Mouse (Mus musculus) adipocyte (in vitro differentiated cells): Measurements from ENCODE around the gene Zbtb33.

Experiments
- DNase-seq: peaks from one replicate; pipeline ENCODE4 v3.0.0-alpha.2; 2016; ENCODE audit warnings: low spot score

Gene Zbtb33

GRCm38 (mm10) chrX:38189552-38190457, at the start of gene Zbtb33:
Gene Zbtb33 (plus strand): TSS chrX:38189793.
- peak; percentile 86 for DNase-seq

DNA sequence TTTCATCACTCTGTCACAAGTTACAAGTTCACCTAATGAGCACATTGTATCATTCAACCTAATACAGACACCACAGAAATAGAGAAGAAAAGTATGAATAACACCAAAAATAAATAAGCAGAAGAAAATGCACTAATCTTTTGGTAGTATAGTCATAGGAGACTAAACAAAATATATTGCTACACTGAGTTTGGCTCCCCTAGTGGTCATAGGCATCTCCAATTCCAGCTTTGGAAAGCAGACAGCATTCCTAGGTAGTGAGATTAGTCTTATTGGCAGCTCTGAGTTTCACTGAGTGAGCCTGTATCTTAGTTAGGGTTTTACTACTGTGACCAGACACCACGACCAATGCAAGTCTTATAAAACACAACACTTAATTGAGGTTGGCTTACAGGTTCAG, 30.5 kb upstream of the Zbtb33 start:
- peak; percentile 5 for DNase-seq

DNA sequence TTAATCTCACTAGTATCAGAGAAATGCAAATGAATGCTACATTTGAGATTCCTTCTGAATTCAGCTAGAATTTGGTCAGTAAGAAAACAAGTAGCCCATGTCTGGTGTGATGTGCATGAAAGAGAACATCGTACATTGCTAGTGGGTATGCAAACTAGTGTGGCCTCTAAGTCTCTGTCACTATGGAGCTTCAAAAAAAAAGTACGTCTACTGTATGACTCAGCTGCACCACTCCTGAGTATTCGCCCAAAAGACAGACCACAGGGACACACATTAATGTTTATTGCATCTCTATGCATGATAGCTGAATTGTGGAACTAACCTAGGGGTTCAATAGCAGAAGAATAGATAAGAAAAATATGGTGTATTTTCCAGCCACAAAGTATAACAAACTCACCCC, 24.3 kb upstream of the Zbtb33 start:
- no peak for DNase-seq

GRCm38 (mm10) chrX:38166064-38166463, 23.5 kb upstream of the Zbtb33 start:
- no peak for DNase-seq

DNA sequence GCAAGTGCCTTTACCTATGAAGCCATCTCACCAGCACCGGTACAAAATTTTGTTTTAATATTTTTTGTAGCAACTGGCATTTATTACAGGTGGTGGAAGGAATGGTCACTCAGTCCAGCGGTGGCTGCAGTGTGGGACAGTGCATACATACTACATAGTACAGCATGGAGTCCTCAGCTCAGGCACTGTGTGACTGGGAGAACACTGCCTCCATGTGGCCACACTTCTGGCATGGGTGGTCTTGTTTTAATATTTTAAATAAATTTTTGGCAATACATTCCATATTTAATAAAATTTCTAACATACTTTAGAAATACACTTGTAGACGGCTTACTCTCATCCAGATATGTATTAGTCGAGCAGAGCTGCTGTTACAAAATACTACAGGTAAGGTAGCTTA, 23.0 kb upstream of the Zbtb33 start:
- DNase-seq = no peak

GRCm38 (mm10) chrX:38179891-38180310, 9.7 kb upstream of the Zbtb33 start:
- DNase-seq = peak; percentile 35

DNA sequence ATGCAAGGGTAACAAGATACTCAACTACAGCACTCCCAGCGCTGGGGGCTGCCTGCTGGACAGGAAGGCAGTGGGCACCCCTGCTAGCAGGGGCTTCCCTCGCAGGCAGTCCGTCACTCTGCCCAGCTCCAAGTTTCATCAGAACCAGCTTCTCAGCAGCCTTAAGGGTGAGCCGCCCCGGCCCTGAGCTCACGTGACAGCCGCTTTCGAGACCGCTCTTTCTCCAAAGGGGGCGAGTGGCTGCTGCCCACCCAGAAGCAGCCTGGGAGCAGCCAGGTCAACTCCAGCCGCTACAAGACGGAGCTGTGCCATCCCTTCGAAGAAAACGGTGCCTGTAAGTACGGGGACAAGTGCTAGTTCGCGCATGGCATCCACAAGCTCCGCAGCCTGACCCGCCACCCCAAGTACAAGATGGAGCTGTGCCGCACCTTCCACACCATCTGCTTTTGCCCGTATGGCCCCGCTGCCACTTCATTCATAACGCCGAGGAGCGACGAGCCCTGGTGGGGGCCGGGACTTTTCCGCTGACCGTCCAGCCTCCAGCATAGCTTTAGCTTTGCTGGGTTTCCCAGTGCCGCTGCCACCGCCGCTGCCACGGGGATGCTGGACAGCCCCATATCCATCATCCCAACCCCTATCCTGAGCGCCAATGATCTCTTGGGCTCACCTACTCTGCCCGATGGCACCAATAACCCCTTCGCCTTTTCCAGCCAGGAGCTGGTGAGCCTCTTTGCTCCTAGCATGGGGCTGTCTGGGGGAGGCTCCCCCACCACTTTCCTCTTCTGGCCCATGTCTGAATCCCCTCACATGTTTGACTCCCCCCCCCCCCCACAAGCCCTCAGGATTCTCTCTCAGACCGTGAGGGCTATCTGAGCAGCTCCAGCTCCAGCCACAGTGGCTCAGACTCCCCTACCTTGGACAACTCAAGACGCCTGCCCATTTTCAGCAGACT, 8.7 kb upstream of the Zbtb33 start:
- no peak for DNase-seq

DNA sequence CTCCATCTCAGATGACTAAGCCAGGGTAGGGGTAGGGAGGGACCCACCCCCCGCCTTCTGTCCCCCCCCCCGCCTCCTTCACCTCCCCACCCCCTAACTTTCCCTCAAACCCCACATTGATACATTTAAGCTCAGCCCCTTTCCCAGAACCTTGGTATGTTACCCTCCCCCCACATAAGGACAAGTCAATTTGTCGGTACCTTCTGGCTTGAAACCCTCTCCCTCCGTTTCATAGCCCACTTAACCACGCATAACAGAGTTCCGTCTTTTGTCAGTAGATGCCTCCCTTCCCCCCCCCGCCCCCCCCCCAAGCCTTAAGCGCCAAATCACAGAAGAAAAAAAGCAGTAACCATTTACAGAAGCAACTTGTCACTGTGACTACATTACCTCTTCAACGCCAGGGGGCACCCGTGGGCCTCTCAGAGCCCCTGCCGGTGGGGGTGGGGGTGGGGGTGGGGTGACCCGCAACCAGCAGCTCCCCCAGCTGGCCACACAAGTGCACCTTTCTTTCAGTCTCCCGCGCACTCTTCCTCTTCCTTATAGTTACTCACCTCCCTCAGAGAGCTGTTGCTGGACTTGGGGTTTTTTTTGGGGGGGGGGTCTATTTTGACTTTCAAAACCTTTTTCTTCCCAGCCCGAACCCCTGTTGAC, 7.9 kb upstream of the Zbtb33 start:
- DNase-seq = peak; percentile 10

DNA sequence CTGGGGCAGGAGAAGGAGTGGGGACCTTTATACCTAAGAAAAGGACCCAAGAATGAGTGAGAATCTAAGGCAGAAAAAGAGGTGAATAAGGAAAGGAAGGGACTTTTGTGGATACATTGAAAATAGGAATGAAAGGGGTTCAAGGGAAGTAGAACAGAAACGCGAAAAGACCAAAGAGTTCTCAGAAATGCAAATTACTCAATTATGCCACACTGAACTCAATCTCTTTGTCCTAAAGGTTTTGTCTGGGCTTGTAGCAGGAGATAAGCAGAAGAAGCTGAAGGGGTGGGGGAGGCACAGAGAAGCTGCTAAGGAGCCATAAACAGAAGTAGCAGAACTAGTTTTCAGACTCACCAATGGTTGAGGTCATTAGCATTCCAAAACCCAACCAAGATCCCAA, 4.1 kb upstream of the Zbtb33 start:
- no peak for DNase-seq

- peak; percentile 18 for DNase-seq
Measured at GRCm38 (mm10) chrX:38190458-38190764, 818 bp downstream of the Zbtb33 start.

- DNase-seq = peak; percentile 22
Measured at GRCm38 (mm10) chrX:38201816-38202215, 12.2 kb downstream of the Zbtb33 start.

DNA sequence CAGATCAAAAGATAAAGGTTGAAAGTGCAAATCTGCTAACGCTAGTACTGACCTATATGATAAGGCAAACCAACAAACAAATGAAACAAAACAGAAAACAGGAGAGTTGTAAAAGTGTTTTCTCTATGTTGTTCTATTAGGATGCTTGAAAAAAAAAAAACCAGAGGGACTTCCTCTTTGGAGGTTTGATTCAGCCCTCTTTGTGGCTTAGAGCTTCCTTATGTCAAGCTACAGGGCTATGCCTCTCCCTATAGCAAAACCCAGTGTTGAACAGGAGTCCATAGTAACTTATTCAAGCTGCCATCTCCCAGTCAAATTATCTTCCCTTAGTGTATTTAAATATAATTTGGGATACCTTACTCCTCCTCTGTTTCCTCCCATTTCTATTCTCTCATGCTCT, 17.8 kb downstream of the Zbtb33 start:
- DNase-seq = no peak

GRCm38 (mm10) chrX:38216986-38217675, 27.5 kb downstream of the Zbtb33 start:
- DNase-seq = no peak

DNA sequence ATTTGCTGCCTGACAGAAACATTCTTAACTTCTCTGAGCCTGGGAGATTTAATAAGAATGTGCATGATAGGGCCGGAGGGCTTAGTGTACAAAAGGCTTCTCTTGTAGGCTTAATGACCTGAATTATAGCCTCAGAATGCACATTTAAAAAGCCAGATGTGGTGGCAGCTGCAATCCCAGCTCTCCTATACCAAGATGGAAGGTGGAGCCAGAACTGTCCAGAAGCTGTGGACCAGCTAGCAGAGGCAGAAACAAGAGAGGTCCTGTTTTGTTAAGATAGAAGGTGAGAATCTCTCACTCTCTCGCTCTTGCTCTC, 28.0 kb downstream of the Zbtb33 start:
- DNase-seq = no peak

DNA sequence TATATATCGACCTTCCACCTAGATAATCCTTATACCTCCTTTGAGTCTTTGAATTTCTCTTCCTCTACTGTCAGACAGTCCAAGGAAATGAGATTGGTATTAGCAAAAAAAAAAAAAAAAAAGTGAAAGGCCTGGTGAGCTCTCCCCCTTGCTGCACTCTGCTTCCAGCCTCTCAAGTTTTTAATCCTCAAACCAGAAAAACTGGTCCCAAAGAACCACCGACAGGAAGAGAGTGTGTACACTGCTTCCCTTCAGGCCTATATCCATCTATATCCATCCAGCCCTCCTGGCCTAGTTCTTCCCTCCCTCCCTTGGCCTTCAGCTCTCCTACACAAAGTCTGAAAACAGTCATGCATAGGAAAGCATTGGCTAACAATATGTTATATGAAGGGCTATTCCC, 33.2 kb downstream of the Zbtb33 start:
- DNase-seq = no peak

GRCm38 (mm10) chrX:38229888-38230287, 40.3 kb downstream of the Zbtb33 start:
- no peak for DNase-seq

GRCm38 (mm10) chrX:38237731-38238130, 48.1 kb downstream of the Zbtb33 start:
- peak; percentile 2 for DNase-seq
